Mouse (Mus musculus) heart, postnatal 0 days (tissue): ENCODE measurements around the gene Dmrtc1b.

Experiments used
- CTCF ChIP-seq: IDR thresholded peaks from 2 replicates; pipeline ENCODE4 v1.5.1; 2016; ENCODE audit warnings: antibody characterized with exemption, control low read depth, low read depth
- EP300 ChIP-seq: IDR thresholded peaks from 2 replicates; pipeline ENCODE4 v1.6.1; 2016; ENCODE audit warnings: antibody characterized with exemption, low read depth

DNA sequence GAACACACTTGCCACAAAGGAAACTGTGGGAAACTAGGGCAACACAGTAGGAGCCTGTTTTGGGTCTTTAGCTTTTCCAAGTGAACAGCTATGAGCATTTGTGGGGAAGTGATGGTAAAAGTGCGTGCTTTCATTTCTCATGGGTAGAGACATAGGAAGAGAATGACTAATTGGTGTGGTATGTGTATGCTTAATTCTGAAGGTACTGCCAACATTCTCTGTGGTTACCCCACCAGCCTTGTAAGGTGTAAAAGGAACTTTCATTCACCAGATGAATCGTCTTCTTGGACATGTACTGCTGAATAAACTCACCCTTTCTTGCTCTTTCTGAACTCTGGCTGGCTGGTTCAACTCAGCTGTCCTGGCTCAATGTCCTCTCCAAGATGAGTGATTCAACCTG lies 41.0 kb upstream of the Dmrtc1b start:
- TF ChIP-seq CTCF, result no peak
- TF ChIP-seq EP300, result no peak
